Mouse (Mus musculus): ENCODE measurements around the gene Zfp524. TPM values are rescaled to one million over a fixed set of nuclear protein-coding genes. Genes with fewer than 3 reads are reported as not detected.
A peak's percentile ranks its signal among the peaks of the same experiment; 100 is the strongest.

Zfp524 gene
- total and polyA plus RNA-seq, 2 experiments = 6.7 to 38.3 TPM

- TF ChIP-seq CTCF (IDR thresholded peaks at IDR 0.05; ENCODE audit: low read depth, low read length) (no peak), POLR2A (IDR thresholded peaks at IDR 0.05; ENCODE audit: extremely low read depth, insufficient read depth, low read length) (no peak)
- Histone ChIP-seq H3K9ac (ENCODE audit: low read depth, low read length) (no peak overlapping the region), H3K27ac (replicated peaks; ENCODE audit: insufficient read depth, low read depth, low read length) (no peak overlapping the region), H3K79me2 (ENCODE audit: control insufficient read depth, insufficient read depth, low read length) (peaks cover 12% of the 10 kb centered on the region; the same call in 1 of the 2 replicates), H3K4me3 (ENCODE audit: insufficient read depth, low read depth, low read length) (no peak overlapping the region), H3K36me3 (ENCODE audit: control insufficient read depth, insufficient read depth, low read length) (no peaks in the 10 kb centered on the region), H3K27me3 (ENCODE audit: control insufficient read depth, insufficient read depth, low read length) (peaks cover 5% of the 10 kb centered on the region), H3K4me1 (ENCODE audit: control insufficient read depth, insufficient read depth, low read length) (peaks cover 7% of the 10 kb centered on the region)
- WGBS = 86% methylated on average over 12 of the region's 12 CpGs
- DNase-seq (ENCODE audit: extremely low read depth, low read depth, low spot score) = no peak
Measured at GRCm38 (mm10) chr7:5059421-5059820, 45.2 kb downstream of the Zfp524 start.

GRCm38 (mm10) chr7:5060239-5060731 lies 46.1 kb downstream of the Zfp524 start:
- WGBS = under 1% methylated on average over 27 of the region's 27 CpGs
- Histone ChIP-seq H3K27ac (replicated peaks; ENCODE audit: insufficient read depth, low read depth, low read length) (peak overlapping the region; percentile 53), H3K4me3 (ENCODE audit: insufficient read depth, low read depth, low read length) (peak overlapping the region; percentile 79), H3K36me3 (ENCODE audit: control insufficient read depth, insufficient read depth, low read length) (no peaks in the 10 kb centered on the region), H3K27me3 (ENCODE audit: control insufficient read depth, insufficient read depth, low read length) (peaks cover 5% of the 10 kb centered on the region), H3K4me1 (ENCODE audit: control insufficient read depth, insufficient read depth, low read length) (peaks cover 7% of the 10 kb centered on the region), H3K79me2 (ENCODE audit: control insufficient read depth, insufficient read depth, low read length) (peaks cover 16% of the 10 kb centered on the region; the same call in 1 of the 2 replicates), H3K9ac (ENCODE audit: low read depth, low read length) (peak overlapping the region; percentile 57)
- peak; percentile 90 for TF ChIP-seq CTCF (IDR thresholded peaks at IDR 0.05; ENCODE audit: low read depth, low read length)
- no peak for TF ChIP-seq POLR2A (IDR thresholded peaks at IDR 0.05; ENCODE audit: extremely low read depth, insufficient read depth, low read length)
- peak; percentile 65 for DNase-seq (ENCODE audit: extremely low read depth, low read depth, low spot score)

- Histone ChIP-seq H3K4me1 (ENCODE audit: control insufficient read depth, insufficient read depth, low read length) (peaks cover 10% of the 10 kb centered on the region), H3K9ac (ENCODE audit: low read depth, low read length) (peak overlapping the region; percentile 91), H3K27ac (replicated peaks; ENCODE audit: insufficient read depth, low read depth, low read length) (peak overlapping the region; percentile 99), H3K27me3 (ENCODE audit: control insufficient read depth, insufficient read depth, low read length) (peaks cover 5% of the 10 kb centered on the region), H3K36me3 (ENCODE audit: control insufficient read depth, insufficient read depth, low read length) (no peaks in the 10 kb centered on the region), H3K79me2 (ENCODE audit: control insufficient read depth, insufficient read depth, low read length) (peaks cover 24% of the 10 kb centered on the region; the same call in 1 of the 2 replicates), H3K4me3 (ENCODE audit: insufficient read depth, low read depth, low read length) (peak overlapping the region; percentile 79)
- TF ChIP-seq POLR2A (IDR thresholded peaks at IDR 0.05; ENCODE audit: extremely low read depth, insufficient read depth, low read length) = no peak
- peak; percentile 75 for TF ChIP-seq CTCF (IDR thresholded peaks at IDR 0.05; ENCODE audit: low read depth, low read length)
- peak; percentile 89 for DNase-seq (ENCODE audit: extremely low read depth, low read depth, low spot score)
- WGBS = under 1% methylated on average over 60 of the region's 60 CpGs
Measured at GRCm38 (mm10) chr7:5060944-5061773, 46.9 kb downstream of the Zfp524 start.

GRCm38 (mm10) chr7:5061774-5062359 lies 47.7 kb downstream of the Zfp524 start, which contains the start of gene U2af2:
TSS of gene U2af2 (plus strand) at chr7:5062143.
- H3K27me3 ChIP-seq (ENCODE audit: control insufficient read depth, insufficient read depth, low read length) = peaks cover 3% of the 10 kb centered on the region
- peaks cover 29% of the 10 kb centered on the region; the same call in 1 of the 2 replicates for H3K79me2 ChIP-seq (ENCODE audit: control insufficient read depth, insufficient read depth, low read length)
- peak within 1 kb of the TSS; percentile 99 for H3K27ac ChIP-seq (replicated peaks; ENCODE audit: insufficient read depth, low read depth, low read length)
- peaks cover 5% of the 10 kb centered on the region; the same call in 1 of the 2 replicates for H3K36me3 ChIP-seq (ENCODE audit: control insufficient read depth, insufficient read depth, low read length)
- peak within 1 kb of the TSS; percentile 79 for H3K4me3 ChIP-seq (ENCODE audit: insufficient read depth, low read depth, low read length)
- H3K9ac ChIP-seq (ENCODE audit: low read depth, low read length) = peak within 1 kb of the TSS; percentile 91
- TF ChIP-seq POLR2A (IDR thresholded peaks at IDR 0.05; ENCODE audit: extremely low read depth, insufficient read depth, low read length) (peak; percentile 39; the same call in 1 of the 2 replicates), CTCF (IDR thresholded peaks at IDR 0.05; ENCODE audit: low read depth, low read length) (no peak)
- H3K4me1 ChIP-seq (ENCODE audit: control insufficient read depth, insufficient read depth, low read length) = peaks cover 10% of the 10 kb centered on the region
- DNase-seq (ENCODE audit: extremely low read depth, low read depth, low spot score) = peak; percentile 73
- under 1% methylated on average over 59 of the region's 65 CpGs for WGBS

GRCm38 (mm10) chr7:5062360-5063001 lies 48.3 kb downstream of the Zfp524 start:
- Histone ChIP-seq H3K27ac (replicated peaks; ENCODE audit: insufficient read depth, low read depth, low read length) (peak overlapping the region; percentile 79), H3K79me2 (ENCODE audit: control insufficient read depth, insufficient read depth, low read length) (peaks cover 35% of the 10 kb centered on the region; the same call in 1 of the 2 replicates), H3K4me1 (ENCODE audit: control insufficient read depth, insufficient read depth, low read length) (peaks cover 10% of the 10 kb centered on the region), H3K9ac (ENCODE audit: low read depth, low read length) (peak overlapping the region; percentile 84), H3K36me3 (ENCODE audit: control insufficient read depth, insufficient read depth, low read length) (peaks cover 5% of the 10 kb centered on the region; the same call in 1 of the 2 replicates), H3K4me3 (ENCODE audit: insufficient read depth, low read depth, low read length) (peak overlapping the region; percentile 74), H3K27me3 (ENCODE audit: control insufficient read depth, insufficient read depth, low read length) (no peaks in the 10 kb centered on the region)
- under 1% methylated on average over 49 of the region's 51 CpGs for WGBS
- peak; percentile 68 for DNase-seq (ENCODE audit: extremely low read depth, low read depth, low spot score)
- no peak for TF ChIP-seq CTCF (IDR thresholded peaks at IDR 0.05; ENCODE audit: low read depth, low read length)
- no peak for TF ChIP-seq POLR2A (IDR thresholded peaks at IDR 0.05; ENCODE audit: extremely low read depth, insufficient read depth, low read length)
